Mouse (Mus musculus): ENCODE data around the gene Amz1. TPM values are rescaled to one million over a fixed set of nuclear protein-coding genes. Genes with fewer than 3 reads are reported as not detected.

The Amz1 gene
- polyA plus RNA-seq, 1 experiment = 3.7 TPM

DNA sequence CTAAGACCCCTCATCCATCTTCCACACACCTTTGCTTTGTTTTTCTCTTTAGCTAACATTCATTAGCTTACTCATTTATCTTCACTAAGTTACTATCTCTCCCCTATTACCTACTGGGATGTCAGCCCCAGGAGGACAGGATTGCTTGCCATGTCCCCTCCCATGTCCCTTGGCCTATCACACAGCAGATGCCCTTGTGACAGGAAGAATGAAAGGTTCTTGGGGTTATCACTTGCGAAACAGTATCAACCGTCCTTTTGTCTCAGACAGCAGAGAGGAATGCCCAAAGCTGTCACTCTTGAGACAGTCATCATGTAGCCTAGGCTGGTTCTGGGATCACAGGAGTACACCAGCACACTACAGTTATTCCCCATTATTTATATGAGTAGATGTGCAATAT lies 71.2 kb downstream of the Amz1 start:
- no peak for DNase-seq (ENCODE audit: low read depth, low spot score)
- WGBS = 61% methylated on average over 2 of the region's 2 CpGs

DNA sequence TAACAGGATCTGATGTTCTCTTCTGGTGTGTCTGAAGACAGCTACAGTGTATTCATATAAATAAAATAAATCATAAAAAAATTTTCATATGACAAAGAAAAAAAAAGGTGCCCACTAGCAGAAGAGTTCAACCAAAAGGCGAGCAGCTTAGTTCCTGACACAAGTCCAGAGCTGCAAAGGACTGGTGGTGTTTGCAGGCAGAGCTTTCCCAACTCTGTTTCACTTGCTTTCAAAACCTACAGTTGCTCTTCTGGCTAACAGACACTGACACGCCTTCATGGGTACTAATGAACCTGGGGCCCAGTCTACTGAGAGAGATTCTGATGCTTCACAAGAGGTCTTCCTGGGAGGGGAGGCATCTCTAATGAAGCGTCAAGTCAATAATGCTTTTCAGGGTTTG lies 72.1 kb downstream of the Amz1 start:
- DNase-seq (ENCODE audit: low read depth, low spot score) = no peak
- 84% methylated on average over 3 of the region's 3 CpGs for WGBS

DNA sequence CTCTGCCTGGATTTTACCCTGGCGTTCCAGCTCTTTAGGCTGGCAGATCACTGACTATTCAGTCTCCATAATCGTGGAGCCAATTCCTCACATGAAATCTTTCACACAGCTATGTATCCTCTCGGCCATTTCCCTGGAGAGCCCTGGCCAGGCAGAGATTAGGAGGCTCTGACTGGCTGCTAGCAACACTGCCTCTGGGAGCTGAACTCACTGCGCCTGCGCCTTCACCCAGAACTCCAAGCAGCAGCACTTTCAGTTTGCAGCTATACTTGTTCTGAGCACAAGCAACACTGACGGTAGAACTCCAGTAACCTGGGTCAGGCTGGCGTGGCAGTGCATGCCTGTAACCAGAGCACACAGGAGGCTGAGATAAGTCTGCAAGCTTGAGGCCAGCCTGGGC lies 74.2 kb downstream of the Amz1 start:
- no peak for DNase-seq (ENCODE audit: low read depth, low spot score)
- 80% methylated on average over 7 of the region's 7 CpGs for WGBS

DNA sequence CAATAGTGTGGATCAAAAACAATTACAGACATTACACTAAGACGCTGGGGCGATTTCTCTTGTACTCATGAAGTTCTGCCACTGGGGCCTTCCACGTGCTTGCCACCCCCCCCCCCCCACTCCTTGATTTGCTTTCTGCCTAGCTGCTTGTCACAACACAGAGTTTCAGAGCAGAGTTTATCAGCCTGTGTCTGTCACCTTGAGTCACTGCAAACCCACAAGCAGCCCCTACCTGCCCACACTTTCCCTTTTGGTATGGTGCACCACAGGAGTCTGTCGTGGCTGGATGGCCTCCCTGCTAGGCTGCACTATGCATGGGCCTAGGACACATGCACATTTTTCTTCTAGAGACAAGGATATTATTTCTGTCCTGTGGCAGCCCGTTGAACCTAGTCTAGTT lies 74.8 kb downstream of the Amz1 start:
- DNase-seq (ENCODE audit: low read depth, low spot score) = no peak
- WGBS = 79% methylated on average over 5 of the region's 5 CpGs

DNA sequence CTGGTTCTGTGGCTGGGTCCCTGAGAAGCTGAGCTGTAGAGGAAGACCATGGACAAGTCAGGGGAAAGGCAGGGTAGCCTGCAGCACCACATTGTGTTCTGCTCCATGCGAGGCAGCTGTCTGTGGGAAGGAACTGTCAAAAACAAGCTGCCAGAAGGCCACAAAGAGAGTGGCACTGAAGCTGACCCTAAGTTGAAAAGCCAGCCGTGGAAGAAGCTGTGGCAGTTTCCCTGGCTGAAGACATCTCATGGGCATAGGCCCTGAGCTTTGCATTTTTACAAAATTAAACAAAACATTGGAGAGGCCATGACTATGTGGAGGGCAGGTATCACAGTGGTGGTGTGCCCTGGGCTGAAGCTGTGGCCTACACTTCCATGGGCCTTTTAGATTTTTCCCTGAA lies 75.3 kb downstream of the Amz1 start:
- no peak for DNase-seq (ENCODE audit: low read depth, low spot score)
- 72% methylated on average over 2 of the region's 2 CpGs for WGBS

DNA sequence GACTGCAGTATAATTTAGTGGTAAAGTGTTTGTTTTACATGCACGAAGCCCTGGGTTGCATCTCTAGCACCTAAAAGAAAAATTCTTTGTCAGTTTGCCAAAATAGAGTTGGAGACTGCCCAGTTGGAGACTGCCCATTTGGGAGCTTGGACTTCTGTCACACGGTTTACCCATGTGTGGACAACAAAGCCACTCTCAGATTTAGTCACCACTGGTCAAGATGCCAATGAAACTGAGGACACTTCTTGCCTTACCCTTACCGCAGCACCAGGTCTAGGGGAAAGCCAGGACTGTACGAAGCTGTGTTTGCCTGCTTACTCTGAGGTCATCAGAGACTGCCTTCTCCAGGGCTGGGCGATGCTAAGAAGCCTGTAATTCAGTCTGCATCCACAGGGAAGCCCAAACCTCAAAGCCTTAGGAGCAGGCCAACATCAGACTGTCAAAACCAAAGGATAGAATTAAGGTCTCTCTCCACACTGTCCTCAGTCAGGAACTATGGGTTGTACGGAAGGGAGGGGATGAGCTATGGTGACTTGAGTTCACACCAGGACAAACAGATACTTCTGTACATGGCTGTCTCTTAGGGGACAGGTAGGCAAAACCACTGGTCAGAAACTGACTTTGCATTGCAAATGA lies 76.5 kb downstream of the Amz1 start:
- 57% methylated on average over 6 of the region's 6 CpGs for WGBS
- no peak for DNase-seq (ENCODE audit: low read depth, low spot score)

DNA sequence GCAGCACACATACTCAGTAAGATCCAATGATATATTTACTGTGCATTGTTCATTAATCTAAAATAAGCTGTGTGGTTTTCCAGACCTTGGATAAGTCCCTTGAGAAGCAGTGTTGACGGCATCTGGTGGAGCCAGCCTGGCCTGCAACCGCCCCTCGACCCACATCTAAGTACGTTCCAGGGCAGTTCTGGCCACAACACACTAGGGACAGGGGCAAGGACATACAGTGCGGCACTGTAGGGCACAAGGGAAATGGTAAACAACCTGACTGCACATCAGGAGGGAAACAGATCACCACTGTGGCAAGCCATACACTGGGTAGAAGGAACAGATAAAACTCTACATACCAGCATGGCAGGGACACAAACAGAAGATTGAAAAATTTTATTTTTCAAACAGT lies 77.9 kb downstream of the Amz1 start:
- WGBS = 83% methylated on average over 5 of the region's 5 CpGs
- no peak for DNase-seq (ENCODE audit: low read depth, low spot score)

DNA sequence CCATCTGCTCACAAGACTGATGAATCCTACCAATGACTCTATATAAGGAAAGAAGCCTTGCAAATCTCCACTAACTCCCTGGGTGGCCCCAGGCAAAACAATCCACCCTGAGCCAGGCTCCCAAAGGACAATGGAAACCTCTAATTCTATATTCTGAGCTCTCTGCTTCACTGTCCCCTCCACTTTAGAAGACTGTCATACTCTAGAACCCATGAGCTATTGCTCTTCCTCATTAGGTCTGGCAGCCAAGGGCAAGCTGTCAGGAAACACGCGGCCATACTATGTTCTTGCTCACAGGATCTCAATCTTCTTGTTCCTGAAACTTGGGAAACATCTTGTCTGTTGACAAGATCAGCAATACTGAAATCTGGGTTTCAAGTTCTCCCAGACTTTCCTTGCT lies 82.3 kb downstream of the Amz1 start:
- WGBS = 79% methylated on average over 2 of the region's 2 CpGs
- no peak for DNase-seq (ENCODE audit: low read depth, low spot score)

DNA sequence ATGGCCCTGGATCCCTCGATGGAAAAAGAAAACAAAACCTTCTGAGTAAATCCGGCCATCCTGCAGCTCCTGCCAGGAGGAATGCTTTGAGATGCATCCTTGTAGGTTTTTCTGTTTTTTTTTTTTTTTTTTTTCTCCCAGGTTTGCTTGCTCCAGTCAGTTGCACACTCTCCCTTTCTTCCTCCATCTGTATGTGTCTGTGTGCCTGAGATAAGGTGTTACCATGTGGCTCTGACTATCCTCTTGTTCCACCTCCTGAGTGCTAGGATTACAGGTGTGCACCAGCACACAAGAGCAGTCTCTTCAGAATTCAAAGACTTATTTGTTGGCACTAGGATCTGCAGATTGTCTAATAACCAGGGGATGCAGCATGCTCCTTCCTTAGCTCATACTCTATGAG lies 83.0 kb downstream of the Amz1 start:
- 64% methylated on average over 2 of the region's 2 CpGs for WGBS
- DNase-seq (ENCODE audit: low read depth, low spot score) = no peak

Other genes with a start within 250 kb of the Amz1 start
- gene Chst12, start 218.6 kb upstream of the Amz1 start, polyA plus RNA-seq (2012; rRNA removed) = 13.1 and 16.8 TPM in 2 replicates
- not detected in 2 replicates for gene Grifin, start 159.1 kb upstream of the Amz1 start, polyA plus RNA-seq (2012; rRNA removed)
- gene Lfng, start 116.8 kb upstream of the Amz1 start, polyA plus RNA-seq (2012; rRNA removed) = 32.6 and 32.8 TPM in 2 replicates
- gene Ttyh3, start 75.1 kb upstream of the Amz1 start, polyA plus RNA-seq (2012; rRNA removed) = 40.8 and 52.7 TPM in 2 replicates
- 6.7 and 7.7 TPM in 2 replicates for gene Iqce, start 21.7 kb upstream of the Amz1 start, polyA plus RNA-seq (2012; rRNA removed)
- 11.0 and 16.6 TPM in 2 replicates for gene Brat1, start 19.1 kb upstream of the Amz1 start, polyA plus RNA-seq (2012; rRNA removed)
- gene Gna12, start 106.3 kb downstream of the Amz1 start, polyA plus RNA-seq (2012; rRNA removed) = 35.9 and 37.1 TPM in 2 replicates

Data from large intestine, adult 2 months (tissue).